Mouse (Mus musculus): ENCODE measurements around the gene Usp36. TPM values are rescaled to one million over a fixed set of nuclear protein-coding genes. Genes with fewer than 3 reads are reported as not detected.

Gene Usp36
- polyA plus RNA-seq, 1 experiment: 26.8 TPM

DNA sequence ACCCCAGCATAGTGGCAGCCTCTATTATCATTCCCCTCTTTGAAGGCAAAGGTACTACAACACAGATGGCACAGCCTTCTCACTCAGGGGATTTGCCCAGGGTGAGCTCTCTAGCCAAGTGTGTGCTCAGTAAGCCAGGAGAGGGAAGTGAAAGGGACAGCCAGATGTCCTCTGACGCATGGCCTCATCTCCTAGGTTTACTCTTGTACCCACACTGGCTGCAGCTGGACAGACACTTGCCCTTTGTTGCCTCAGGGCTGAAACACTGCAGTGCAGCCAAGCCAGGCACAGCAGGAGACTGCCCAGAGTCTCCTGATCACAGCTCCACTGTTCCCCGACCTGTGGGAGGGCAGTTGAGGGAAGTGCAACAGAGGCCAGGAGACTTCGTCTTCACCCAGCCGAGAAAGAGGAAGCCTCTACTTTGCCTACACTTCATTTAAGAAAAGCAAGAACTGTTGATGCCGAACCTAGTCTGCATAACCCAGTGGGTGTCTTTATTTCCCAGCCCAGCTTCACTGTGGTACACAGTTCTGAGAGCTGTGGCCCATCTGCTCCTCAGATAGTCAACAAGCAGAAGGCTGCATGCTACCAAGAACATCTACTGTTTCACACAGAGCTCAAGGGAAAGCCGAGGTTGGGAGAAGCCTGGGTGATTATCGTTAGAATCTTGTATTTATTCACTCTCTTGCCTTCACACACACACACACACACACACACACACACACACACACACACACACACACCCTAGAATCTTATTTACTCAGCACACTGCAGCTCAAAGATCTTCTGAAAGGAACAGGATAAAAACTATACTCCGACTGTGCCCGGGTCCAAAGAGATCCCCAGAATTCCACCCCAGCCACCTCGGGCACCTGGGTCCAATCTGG is 78.1 kb downstream of the Usp36 start:
- no peak overlapping the region for H3K4me3 ChIP-seq (ENCODE audit: low read depth, low read length)
- peaks cover 2% of the 10 kb centered on the region for H3K4me1 ChIP-seq (ENCODE audit: control insufficient read depth, insufficient read depth, low read length)
- no peaks in the 10 kb centered on the region for H3K36me3 ChIP-seq (ENCODE audit: control insufficient read depth, insufficient read depth, low read length, poor library complexity, severe bottlenecking)
- H3K9me3 ChIP-seq (replicated peaks; ENCODE audit: control insufficient read depth, insufficient read depth, low read length, poor library complexity, severe bottlenecking): no peaks in the 10 kb centered on the region
- H3K27ac ChIP-seq (ENCODE audit: insufficient read depth, low read length): no peak overlapping the region
- no peak overlapping the region for H3K9ac ChIP-seq (ENCODE audit: low read depth, poor library complexity, severe bottlenecking)
- no peaks in the 10 kb centered on the region for H3K27me3 ChIP-seq (ENCODE audit: control insufficient read depth, insufficient read depth, low read length, poor library complexity, severe bottlenecking)
- TF ChIP-seq POLR2A (IDR thresholded peaks at IDR 0.05; ENCODE audit: insufficient read depth, low read length): no peak
- no peak for TF ChIP-seq EP300 (IDR thresholded peaks at IDR 0.05; ENCODE audit: insufficient read depth, low read depth, low read length)
- no peak for TF ChIP-seq CTCF (IDR thresholded peaks at IDR 0.05; ENCODE audit: low read depth, low read length)

- peaks cover 2% of the 10 kb centered on the region for H3K4me1 ChIP-seq (ENCODE audit: control insufficient read depth, insufficient read depth, low read length)
- no peaks in the 10 kb centered on the region for H3K27me3 ChIP-seq (ENCODE audit: control insufficient read depth, insufficient read depth, low read length, poor library complexity, severe bottlenecking)
- no peak for TF ChIP-seq EP300 (IDR thresholded peaks at IDR 0.05; ENCODE audit: insufficient read depth, low read depth, low read length)
- TF ChIP-seq CTCF (IDR thresholded peaks at IDR 0.05; ENCODE audit: low read depth, low read length): no peak
- TF ChIP-seq POLR2A (IDR thresholded peaks at IDR 0.05; ENCODE audit: insufficient read depth, low read length): no peak
- no peaks in the 10 kb centered on the region for H3K36me3 ChIP-seq (ENCODE audit: control insufficient read depth, insufficient read depth, low read length, poor library complexity, severe bottlenecking)
- no peak overlapping the region for H3K9ac ChIP-seq (ENCODE audit: low read depth, poor library complexity, severe bottlenecking)
- H3K27ac ChIP-seq (ENCODE audit: insufficient read depth, low read length): no peak overlapping the region
- no peaks in the 10 kb centered on the region for H3K9me3 ChIP-seq (replicated peaks; ENCODE audit: control insufficient read depth, insufficient read depth, low read length, poor library complexity, severe bottlenecking)
- H3K4me3 ChIP-seq (ENCODE audit: low read depth, low read length): no peak overlapping the region
These were observed 79.1 kb downstream of the Usp36 start for GRCm38 (mm10) chr11:118210962-118211361.

DNA sequence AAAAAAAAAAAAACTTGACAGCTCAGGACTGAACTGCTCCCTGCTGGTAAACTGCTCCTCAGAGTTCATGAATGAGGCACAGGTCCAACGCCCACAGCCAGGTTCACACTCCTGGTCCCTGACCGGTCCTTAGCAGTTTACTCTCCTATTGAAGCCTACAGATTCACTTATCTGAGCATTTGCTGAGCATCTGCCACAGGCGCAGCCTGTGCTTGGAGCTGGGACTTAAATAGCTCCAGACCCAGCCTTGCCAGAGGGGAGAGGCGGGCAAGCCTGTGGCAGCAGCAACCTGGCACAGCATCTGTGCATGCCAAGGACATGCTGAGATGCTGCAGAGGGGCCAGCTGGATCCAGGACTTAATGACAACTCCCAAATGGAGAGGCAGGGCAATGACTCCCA is 79.9 kb downstream of the Usp36 start:
- Histone ChIP-seq H3K9ac (ENCODE audit: low read depth, poor library complexity, severe bottlenecking) (no peak overlapping the region), H3K36me3 (ENCODE audit: control insufficient read depth, insufficient read depth, low read length, poor library complexity, severe bottlenecking) (no peaks in the 10 kb centered on the region), H3K4me3 (ENCODE audit: low read depth, low read length) (no peak overlapping the region), H3K9me3 (replicated peaks; ENCODE audit: control insufficient read depth, insufficient read depth, low read length, poor library complexity, severe bottlenecking) (no peaks in the 10 kb centered on the region), H3K4me1 (ENCODE audit: control insufficient read depth, insufficient read depth, low read length) (peaks cover 2% of the 10 kb centered on the region), H3K27me3 (ENCODE audit: control insufficient read depth, insufficient read depth, low read length, poor library complexity, severe bottlenecking) (no peaks in the 10 kb centered on the region), H3K27ac (ENCODE audit: insufficient read depth, low read length) (no peak overlapping the region)
- TF ChIP-seq CTCF (IDR thresholded peaks at IDR 0.05; ENCODE audit: low read depth, low read length) (no peak), EP300 (IDR thresholded peaks at IDR 0.05; ENCODE audit: insufficient read depth, low read depth, low read length) (no peak), POLR2A (IDR thresholded peaks at IDR 0.05; ENCODE audit: insufficient read depth, low read length) (no peak)

Other genes starting within 250 kb of the Usp36 start
- 0.49 and 0.59 TPM in 2 replicates for gene Dnah17, start 159.6 kb downstream of the Usp36 start, polyA plus RNA-seq (2011; ENCODE audit: insufficient read depth, insufficient read length, low read depth, missing spikeins)
- gene Cyth1, start 41.7 kb downstream of the Usp36 start, polyA plus RNA-seq (2011; ENCODE audit: insufficient read depth, insufficient read length, low read depth, missing spikeins): 1.8 and 6.1 TPM in 2 replicates
- gene Cep295nl, start 52.3 kb upstream of the Usp36 start, polyA plus RNA-seq (2011; ENCODE audit: insufficient read depth, insufficient read length, low read depth, missing spikeins): 0.41 and 0.64 TPM in 2 replicates
- gene Timp2, start 65.5 kb upstream of the Usp36 start, polyA plus RNA-seq (2011; ENCODE audit: insufficient read depth, insufficient read length, low read depth, missing spikeins): 19.4 and 23.6 TPM in 2 replicates
- 3.6 and 6.1 TPM in 2 replicates for gene Lgals3bp, start 111.8 kb upstream of the Usp36 start, polyA plus RNA-seq (2011; ENCODE audit: insufficient read depth, insufficient read length, low read depth, missing spikeins)
- 15.4 and 16.3 TPM in 2 replicates for gene Cant1, start 128.8 kb upstream of the Usp36 start, polyA plus RNA-seq (2011; ENCODE audit: insufficient read depth, insufficient read length, low read depth, missing spikeins)
- 2.1 and 2.4 TPM in 2 replicates for gene C1qtnf1, start 138.0 kb upstream of the Usp36 start, polyA plus RNA-seq (2011; ENCODE audit: insufficient read depth, insufficient read length, low read depth, missing spikeins)
- gene Engase, start 186.6 kb upstream of the Usp36 start, polyA plus RNA-seq (2011; ENCODE audit: insufficient read depth, insufficient read length, low read depth, missing spikeins): 4.9 and 7.8 TPM in 2 replicates